Mouse (Mus musculus) right cerebral cortex, postnatal 25 days (tissue): ENCODE data around the gene Fam216a.
"Not testable (repeated sequence)": the region's sequence is repeated elsewhere in the genome, so short reads cannot be mapped to it uniquely, and the experiment has no call there.

Experiments
- DNase-seq: peaks from one replicate; pipeline ENCODE4 v3.0.0; 2022

Fam216a gene

DNA sequence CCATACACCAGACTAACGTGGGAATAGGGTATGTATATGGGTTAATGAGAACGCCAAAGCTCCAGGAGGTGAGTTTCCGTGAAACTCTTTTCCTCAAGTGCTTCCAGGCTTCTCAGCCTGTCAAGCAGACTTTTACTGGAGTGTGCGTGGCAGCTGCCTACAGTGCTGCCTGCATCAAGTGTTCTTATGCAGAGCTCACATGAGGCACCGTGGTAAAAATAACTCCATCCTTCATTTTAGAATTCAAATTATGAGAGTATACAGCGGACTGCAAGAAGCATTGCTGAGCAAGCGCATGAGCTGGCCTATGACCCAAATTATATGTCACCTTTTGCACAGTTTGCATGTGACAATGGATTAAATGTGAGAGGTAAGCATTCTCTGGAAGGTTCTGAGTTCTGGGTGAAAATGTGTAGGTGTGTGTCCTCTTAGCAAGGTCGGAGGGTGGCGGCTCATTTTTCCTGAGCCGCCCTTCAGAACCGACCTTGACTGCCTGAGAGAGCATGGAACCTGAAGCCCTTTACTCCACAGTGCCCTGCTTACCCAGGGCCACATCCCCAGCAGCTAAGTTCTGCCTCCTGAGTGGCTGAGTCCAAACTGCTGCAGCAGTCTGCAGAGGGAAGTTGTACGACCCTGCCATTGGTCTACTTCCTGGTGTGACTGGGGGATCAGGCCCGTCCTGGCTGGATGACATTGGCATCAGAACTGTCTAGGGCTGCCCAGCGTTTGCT is 52.5 kb downstream of the Fam216a start:
- no peak for DNase-seq

DNA sequence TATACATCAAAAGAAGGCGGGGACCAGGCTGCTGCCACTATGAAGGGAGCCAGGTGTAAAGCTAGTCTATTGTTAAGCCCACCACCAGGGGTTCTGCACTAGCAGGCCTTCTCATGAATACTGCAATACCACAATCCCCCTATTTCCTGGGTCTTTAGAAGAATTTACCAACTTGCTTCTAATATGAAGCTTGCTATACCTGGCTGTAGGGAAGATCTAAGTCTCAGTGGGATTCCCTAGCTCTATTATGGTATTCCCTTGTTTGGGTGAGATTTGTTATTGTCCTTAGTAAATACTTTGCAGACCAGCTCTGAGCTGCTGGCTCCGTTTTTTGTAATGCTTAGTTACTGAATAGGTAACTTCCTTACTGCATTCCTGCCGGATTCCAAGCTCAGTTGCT is 53.2 kb downstream of the Fam216a start:
- DNase-seq, result not testable (repeated sequence)

DNA sequence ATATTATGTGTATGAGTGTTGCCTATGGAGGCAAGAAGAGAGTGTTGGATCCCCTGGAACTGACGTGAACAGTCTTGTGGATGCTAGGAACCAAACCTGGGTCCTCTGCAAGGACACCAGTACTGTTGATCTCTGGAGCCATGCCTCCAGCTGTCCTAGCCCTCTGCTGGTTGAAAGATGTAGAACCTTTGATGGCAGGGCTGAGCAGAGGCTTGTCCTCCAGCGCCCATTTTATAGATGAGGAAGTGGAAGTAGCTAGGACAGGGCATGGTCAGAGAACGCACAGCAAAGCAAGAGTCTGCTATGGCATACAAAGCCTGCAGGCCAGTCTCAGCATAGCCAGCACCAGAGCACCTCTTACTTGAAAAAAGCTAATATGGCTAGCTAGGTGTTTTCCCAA is 54.1 kb downstream of the Fam216a start:
- no peak for DNase-seq

DNA sequence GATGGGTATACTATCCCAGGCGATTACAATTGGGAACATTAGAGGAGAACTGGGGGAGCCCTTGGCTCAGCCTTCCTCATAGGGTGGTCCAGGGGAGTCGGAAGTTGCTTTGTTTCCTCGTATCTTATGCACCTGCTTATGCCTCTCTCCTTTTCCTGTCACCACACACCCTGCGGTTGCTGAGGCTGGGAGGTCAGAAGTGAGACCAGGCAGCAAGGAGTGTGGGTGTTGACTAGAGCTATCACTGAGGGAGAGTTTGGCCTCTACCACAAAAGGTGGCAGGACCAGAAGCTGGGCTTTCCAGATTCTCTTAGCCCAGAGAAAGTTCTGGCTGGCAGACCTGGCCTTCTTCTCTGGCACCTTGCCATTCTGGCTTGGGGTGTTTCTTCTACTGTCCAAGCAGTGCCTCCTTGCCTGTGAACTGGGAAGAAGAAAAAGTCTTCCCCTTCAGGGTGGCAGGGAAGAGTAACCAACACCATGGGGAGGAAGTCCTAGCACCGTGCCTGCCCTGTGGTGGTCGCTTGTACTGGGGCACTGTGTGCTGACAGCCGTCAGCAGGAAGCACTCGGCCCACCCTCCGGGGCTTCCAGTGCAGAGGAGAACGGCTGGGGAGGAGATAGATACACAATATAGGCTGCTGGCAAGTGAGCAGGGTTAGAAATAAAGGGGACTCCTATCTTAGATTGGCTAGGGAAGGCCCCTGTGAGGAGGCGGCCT is 54.7 kb downstream of the Fam216a start:
- DNase-seq, result no peak

DNA sequence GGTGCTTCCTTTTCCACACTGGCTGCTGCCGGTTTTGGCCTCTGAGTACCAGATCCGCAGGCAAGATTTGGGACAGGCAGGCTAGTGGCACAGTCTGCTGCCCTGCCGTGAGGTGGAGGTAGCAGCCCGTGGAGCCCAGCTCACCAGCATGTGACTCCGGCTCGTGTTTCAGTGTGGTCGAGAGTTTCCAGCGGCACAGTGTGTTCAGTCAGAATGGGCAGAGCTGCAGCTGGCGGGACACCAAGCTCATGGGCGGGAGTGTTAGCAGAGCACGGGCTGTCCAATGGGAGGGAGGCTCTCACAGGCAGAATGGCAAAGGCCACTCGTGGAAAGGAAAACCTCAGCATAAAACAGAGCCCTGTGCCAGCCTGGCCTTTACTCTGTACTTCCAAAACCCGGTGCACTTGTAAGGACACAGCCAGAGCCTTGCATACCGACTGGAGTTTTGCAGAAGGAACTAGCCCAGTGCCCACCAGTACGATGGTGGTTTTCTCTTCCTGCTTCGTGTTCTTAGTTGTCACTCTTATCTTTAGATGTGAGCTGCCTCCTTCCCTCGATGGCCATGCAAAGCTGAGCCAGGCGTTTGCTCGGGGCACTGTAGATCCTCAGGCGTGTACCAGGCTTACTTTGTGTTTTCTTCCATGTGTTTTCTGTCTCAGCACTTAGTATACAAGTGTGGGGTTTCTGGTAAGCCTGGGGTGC is 57.0 kb downstream of the Fam216a start:
- DNase-seq, result peak; percentile 83
